Mouse (Mus musculus): ENCODE measurements around the gene Gpalpp1. TPM values are rescaled to one million over a fixed set of nuclear protein-coding genes. Genes with fewer than 3 reads are reported as not detected.

Gpalpp1 gene
- polyA plus RNA-seq, 1 experiment = 4.2 TPM

DNA sequence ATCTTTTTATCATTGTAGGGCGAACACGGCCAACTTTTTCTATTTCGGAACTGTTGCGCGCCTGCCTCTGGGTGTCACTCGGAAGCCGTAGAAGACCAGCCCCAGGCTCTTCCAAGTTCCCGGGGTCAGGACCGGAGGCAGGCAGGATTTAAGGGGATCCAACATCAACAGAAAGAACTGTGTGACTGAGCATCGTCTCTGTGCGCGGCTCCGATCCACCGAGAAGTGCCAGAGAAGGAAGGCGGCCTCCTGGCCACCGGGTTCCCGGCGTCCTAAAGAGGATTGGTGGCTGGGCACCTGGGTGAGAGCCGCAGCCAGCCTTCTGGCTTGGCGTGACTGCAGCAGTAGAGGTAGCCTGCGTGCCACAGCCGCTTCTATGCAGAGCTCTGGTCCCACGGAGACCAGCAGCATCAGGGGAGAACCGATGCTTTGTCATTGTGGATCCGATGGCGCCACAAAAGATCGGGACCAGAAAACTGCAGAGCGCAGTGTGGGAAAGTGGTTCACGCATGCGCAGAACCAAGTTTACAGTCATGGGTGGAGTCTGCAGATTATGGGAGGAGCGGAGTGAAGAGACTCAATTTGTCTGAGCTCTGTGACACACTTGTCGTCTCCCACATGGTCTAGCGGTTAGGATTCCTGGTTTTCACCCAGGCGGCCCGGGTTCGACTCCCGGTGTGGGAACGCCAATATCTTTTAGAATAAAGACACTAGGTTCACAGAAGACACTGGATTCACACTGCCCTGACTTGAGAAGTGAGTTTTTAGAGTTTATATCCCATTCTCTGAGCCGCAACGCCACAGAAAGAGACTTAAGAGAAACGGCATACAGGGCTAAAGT, 41.8 kb upstream of the Gpalpp1 start:
- Histone ChIP-seq H3K36me3 (ENCODE audit: control insufficient read depth, insufficient read depth) (no peaks in the 10 kb centered on the region), H3K27me3 (ENCODE audit: control insufficient read depth, insufficient read depth, insufficient read length) (no peaks in the 10 kb centered on the region), H3K79me2 (ENCODE audit: control insufficient read depth, insufficient read depth) (no peaks in the 10 kb centered on the region), H3K4me2 (ENCODE audit: low read depth) (peak overlapping the region; percentile 83), H3K4me3 (peak overlapping the region; percentile 34), H3ac (ENCODE audit: control insufficient read depth, insufficient read length) (peak overlapping the region; percentile 63)
- TF ChIP-seq POLR2AphosphoS2 (IDR thresholded peaks at IDR 0.05; ENCODE audit: insufficient read length, low read depth) (peak; percentile 43), POLR2A (IDR thresholded peaks at IDR 0.05; ENCODE audit: insufficient read length, low read depth) (peak; percentile 68), SRF (IDR thresholded peaks at IDR 0.05; ENCODE audit: control insufficient read depth, insufficient read length, low read depth) (no peak), MYOG (IDR thresholded peaks at IDR 0.05; ENCODE audit: control insufficient read depth in 1 of 3, insufficient read depth in 1 of 3, insufficient read length in 2 of 3, low read depth in 2 of 3) (peak in 1 of 3 experiments; percentile 5)

DNA sequence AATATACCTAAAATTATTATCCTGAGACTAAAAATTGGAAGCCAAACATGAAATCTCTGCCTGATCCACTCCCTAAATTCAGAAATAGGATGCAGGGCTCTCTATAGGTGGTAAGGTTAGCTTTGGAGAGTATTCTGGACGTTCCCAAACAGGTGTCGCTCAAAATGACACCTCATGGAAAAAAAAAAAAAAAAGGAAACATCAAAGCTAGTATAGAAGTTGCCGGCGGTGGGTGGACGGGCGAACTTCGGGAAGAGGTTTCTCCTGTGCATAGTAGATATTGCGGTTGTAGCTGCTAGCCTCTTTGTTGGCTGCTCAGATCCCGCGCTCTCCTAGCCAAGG, 41.2 kb upstream of the Gpalpp1 start:
- Histone ChIP-seq H3K79me2 (ENCODE audit: control insufficient read depth, insufficient read depth) (no peaks in the 10 kb centered on the region), H3K36me3 (ENCODE audit: control insufficient read depth, insufficient read depth) (no peaks in the 10 kb centered on the region)
- TF ChIP-seq CEBPB (IDR thresholded peaks at IDR 0.05; ENCODE audit: insufficient read depth, poor library complexity, severe bottlenecking) = no peak
- TF ChIP-seq E2F4 (IDR thresholded peaks at IDR 0.05; ENCODE audit: insufficient read depth) = no peak

DNA sequence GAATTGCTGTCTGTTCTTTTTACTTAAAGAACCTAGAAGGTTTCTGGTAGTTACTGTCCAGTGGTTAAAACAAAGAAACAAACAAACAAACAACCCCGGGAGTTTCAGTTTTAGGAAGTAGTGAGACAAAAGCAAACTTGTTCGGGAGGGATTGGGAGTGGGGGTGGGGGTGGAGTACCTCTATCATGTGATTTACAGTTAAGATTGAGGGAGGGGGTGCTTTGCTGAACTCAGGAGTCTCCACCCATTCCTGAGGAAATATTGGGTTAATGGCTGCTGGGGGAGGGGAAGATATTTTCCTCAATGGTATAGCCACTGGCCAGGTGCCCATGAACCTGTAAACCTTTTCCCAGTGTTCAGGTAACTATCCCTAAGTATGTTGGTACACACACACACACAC, 40.5 kb upstream of the Gpalpp1 start:
- H3K27me3 ChIP-seq (ENCODE audit: control insufficient read depth, insufficient read depth, insufficient read length) = no peaks in the 10 kb centered on the region
- no peaks in the 10 kb centered on the region for H3K36me3 ChIP-seq (ENCODE audit: control insufficient read depth, insufficient read depth)
- no peak overlapping the region for H3ac ChIP-seq (ENCODE audit: control insufficient read depth, insufficient read length)
- H3K4me2 ChIP-seq (ENCODE audit: low read depth) = no peak overlapping the region
- no peak overlapping the region for H3K4me3 ChIP-seq
- H3K79me2 ChIP-seq (ENCODE audit: control insufficient read depth, insufficient read depth) = no peaks in the 10 kb centered on the region
- TF ChIP-seq TCF3 (IDR thresholded peaks at IDR 0.05; ENCODE audit: insufficient read length, low read depth) (no peak), SRF (IDR thresholded peaks at IDR 0.05; ENCODE audit: control insufficient read depth, insufficient read length, low read depth) (no peak)

More for the DNA sequence above, 41.2 kb upstream of the Gpalpp1 start:
- Histone ChIP-seq H3ac (ENCODE audit: control insufficient read depth, insufficient read length) (peak overlapping the region; percentile 63), H3K27me3 (ENCODE audit: control insufficient read depth, insufficient read depth, insufficient read length) (no peaks in the 10 kb centered on the region), H3K4me3 (peak overlapping the region; percentile 34), H3K4me2 (ENCODE audit: low read depth) (peak overlapping the region; percentile 83)

DNA sequence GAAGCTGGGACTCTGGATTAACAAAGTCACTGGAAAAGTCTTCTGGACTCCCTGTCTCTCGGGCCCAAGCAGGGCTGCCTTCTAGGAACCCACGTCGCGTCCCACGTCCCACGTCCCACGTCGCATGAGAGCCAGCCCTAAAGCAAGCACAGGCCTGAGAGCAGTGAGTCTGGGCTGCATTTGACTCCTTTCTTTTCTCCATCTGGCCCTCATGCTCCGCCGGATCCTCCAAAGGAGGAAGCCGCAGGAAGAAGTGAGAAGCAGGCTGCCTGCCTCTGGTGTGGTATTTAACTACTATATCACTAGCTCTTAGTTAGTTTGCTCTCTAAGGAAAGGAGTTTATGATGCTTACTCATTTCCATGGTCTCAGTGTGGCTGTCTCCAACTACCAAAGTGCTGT, 39.9 kb upstream of the Gpalpp1 start:
- H3K4me3 ChIP-seq = no peak overlapping the region
- no peak overlapping the region for H3ac ChIP-seq (ENCODE audit: control insufficient read depth, insufficient read length)
- H3K27me3 ChIP-seq (ENCODE audit: control insufficient read depth, insufficient read depth, insufficient read length) = no peaks in the 10 kb centered on the region
- H3K4me2 ChIP-seq (ENCODE audit: low read depth) = no peak overlapping the region
- TF ChIP-seq MYOD1 (IDR thresholded peaks at IDR 0.05; ENCODE audit: control insufficient read depth in 1 of 3, insufficient read length in 2 of 3, low read depth in 2 of 3) (no peak), POLR2A (IDR thresholded peaks at IDR 0.05; ENCODE audit: insufficient read length, low read depth) (no peak), MAX (IDR thresholded peaks at IDR 0.05; ENCODE audit: low read depth) (no peak), TCF3 (IDR thresholded peaks at IDR 0.05; ENCODE audit: insufficient read length, low read depth) (no peak), SRF (IDR thresholded peaks at IDR 0.05; ENCODE audit: control insufficient read depth, insufficient read length, low read depth) (no peak), CEBPB (IDR thresholded peaks at IDR 0.05; ENCODE audit: insufficient read depth, poor library complexity, severe bottlenecking) (no peak), TCF12 (IDR thresholded peaks at IDR 0.05; ENCODE audit: insufficient read depth, poor library complexity, severe bottlenecking) (no peak)
- no peaks in the 10 kb centered on the region for H3K36me3 ChIP-seq (ENCODE audit: control insufficient read depth, insufficient read depth)
- no peaks in the 10 kb centered on the region for H3K79me2 ChIP-seq (ENCODE audit: control insufficient read depth, insufficient read depth)

DNA sequence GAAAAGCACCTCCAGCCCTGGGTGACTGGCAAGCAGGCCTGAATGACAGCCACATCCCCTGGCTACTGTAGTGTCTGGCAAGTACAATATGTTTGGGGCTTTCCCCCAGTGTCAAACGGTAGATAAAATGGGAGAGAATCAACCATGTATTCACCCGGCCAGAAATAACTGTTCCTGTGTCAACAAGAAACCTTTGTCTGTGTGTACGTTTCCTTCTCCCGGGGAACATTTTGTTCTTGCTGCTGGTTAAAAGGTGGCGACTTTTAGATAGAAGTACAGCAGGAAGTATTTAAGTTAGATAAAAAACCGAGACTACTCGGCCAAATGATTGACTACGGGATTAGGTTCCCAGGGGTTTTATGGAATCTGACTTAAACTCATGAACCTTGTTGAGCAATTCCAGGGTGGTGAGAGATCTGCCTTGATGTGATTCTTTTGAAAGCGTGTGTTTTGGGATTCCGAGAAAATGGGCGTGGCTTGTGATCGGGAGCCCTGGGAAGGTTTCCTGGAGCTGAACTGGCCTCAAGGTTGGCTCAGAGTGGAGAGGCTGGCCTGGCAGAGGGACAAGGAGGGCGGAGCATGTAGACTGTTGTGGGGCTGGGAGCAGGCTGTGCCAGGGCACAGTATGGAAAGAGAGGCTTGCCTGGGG, 39.1 kb upstream of the Gpalpp1 start:
- Histone ChIP-seq H3K27me3 (ENCODE audit: control insufficient read depth, insufficient read depth, insufficient read length) (no peaks in the 10 kb centered on the region), H3K4me3 (no peak overlapping the region), H3K79me2 (ENCODE audit: control insufficient read depth, insufficient read depth) (no peaks in the 10 kb centered on the region), H3K4me2 (ENCODE audit: low read depth) (peak overlapping the region; percentile 38), H3ac (ENCODE audit: control insufficient read depth, insufficient read length) (no peak overlapping the region), H3K36me3 (ENCODE audit: control insufficient read depth, insufficient read depth) (no peaks in the 10 kb centered on the region)
- TF ChIP-seq E2F4 (IDR thresholded peaks at IDR 0.05; ENCODE audit: insufficient read depth) = no peak
- no peak for TF ChIP-seq MYOG (IDR thresholded peaks at IDR 0.05; ENCODE audit: control insufficient read depth in 1 of 3, insufficient read depth in 1 of 3, insufficient read length in 2 of 3, low read depth in 2 of 3)
- TF ChIP-seq MAX (IDR thresholded peaks at IDR 0.05; ENCODE audit: low read depth) = no peak
- no peak for TF ChIP-seq REST (IDR thresholded peaks at IDR 0.05; ENCODE audit: insufficient read depth, insufficient read length)
- TF ChIP-seq TCF3 (IDR thresholded peaks at IDR 0.05; ENCODE audit: insufficient read length, low read depth) = no peak
- no peak for TF ChIP-seq USF1 (IDR thresholded peaks at IDR 0.05; ENCODE audit: low read depth)
- TF ChIP-seq SRF (IDR thresholded peaks at IDR 0.05; ENCODE audit: control insufficient read depth, insufficient read length, low read depth) = no peak
- no peak for TF ChIP-seq TCF12 (IDR thresholded peaks at IDR 0.05; ENCODE audit: insufficient read depth, poor library complexity, severe bottlenecking)
- no peak for TF ChIP-seq POLR2A (IDR thresholded peaks at IDR 0.05; ENCODE audit: insufficient read length, low read depth)
- no peak for TF ChIP-seq MYOD1 (IDR thresholded peaks at IDR 0.05; ENCODE audit: control insufficient read depth in 1 of 3, insufficient read length in 2 of 3, low read depth in 2 of 3)
- TF ChIP-seq CEBPB (IDR thresholded peaks at IDR 0.05; ENCODE audit: insufficient read depth, poor library complexity, severe bottlenecking) = no peak
- TF ChIP-seq POLR2AphosphoS2 (IDR thresholded peaks at IDR 0.05; ENCODE audit: insufficient read length, low read depth) = no peak

All from myocyte (in vitro differentiated cells).